Mouse (Mus musculus): ENCODE measurements at regions not wholly inside any gene's neighbourhood (a gene's known extent, or its start where the extent isn't known, plus 50 kb on each side); places are given as distances from the start of the nearest gene placed in this dataset.

DNA sequence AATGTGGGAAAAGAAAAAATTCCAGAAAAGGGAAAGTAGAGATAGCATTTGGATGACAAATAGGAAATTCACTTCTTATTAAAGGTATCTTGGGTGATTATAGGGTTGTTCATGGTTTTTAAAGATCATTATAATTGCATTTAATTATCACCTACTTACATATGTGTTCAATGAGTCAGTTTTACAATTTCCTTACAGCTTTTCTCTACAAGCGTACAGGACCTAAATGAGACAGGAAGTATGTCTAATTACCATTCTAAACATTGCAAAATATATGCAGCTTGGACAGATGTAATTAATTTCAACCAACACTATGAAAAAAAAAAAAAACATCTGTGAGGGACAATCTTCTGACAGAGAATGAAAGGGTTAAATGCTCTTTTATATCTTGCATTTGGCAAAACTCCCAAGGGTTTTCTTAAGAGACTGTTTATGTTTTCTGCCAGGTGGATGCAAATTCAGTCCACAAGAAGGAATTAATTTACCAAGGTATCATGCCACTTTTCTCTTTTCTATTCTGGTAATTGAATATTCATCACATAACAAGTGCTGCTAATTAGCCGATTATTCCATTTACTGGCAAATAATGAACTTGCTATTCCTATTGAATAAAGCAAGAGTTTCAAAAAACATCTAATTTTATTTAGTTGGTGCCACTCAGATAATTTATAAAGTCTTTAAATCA lies 531.5 kb upstream of the Gje1 start:
- WGBS, result 57% methylated on average over 2 of the region's 2 CpGs
- no peak for ATAC-seq (ENCODE audit: insufficient number of reproducible peaks, low FRiP score, low TSS enrichment, low read depth)

DNA sequence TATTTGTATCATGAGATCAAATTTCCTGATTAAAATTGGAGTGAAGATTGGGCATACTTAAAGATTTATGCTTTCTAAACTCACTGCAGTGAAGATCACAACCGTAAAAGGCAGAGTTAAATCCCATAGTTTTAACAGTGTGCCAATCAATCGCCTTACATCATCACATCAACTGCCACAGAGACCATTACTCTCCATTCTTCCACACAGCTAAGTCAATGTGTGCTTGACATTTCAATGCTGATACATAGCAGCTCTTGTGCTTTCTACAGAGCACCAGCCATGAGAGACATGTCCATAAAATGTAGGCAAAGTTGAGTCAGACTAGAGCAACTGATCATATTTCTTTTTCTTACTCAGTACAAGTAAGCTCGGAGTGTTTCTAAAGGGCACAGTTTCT lies 530.9 kb upstream of the Gje1 start:
- no peak overlapping the region for H3K9ac ChIP-seq
- no peaks in the 10 kb centered on the region for H3K9me3 ChIP-seq (replicated peaks)
- H3K4me3 ChIP-seq (replicated peaks), result no peak overlapping the region
- H3K4me1 ChIP-seq, result no peaks in the 10 kb centered on the region
- H3K27me3 ChIP-seq, result no peaks in the 10 kb centered on the region
- H3K27ac ChIP-seq (replicated peaks), result no peak overlapping the region
- no peak overlapping the region for H3K4me2 ChIP-seq (replicated peaks)
- H3K36me3 ChIP-seq, result no peaks in the 10 kb centered on the region
- no peak for ATAC-seq (ENCODE audit: insufficient number of reproducible peaks, low FRiP score, low TSS enrichment, low read depth)
- 90% methylated on average over 3 of the region's 3 CpGs for WGBS

More for the DNA sequence above, 531.5 kb upstream of the Gje1 start:
- H3K4me2 ChIP-seq (replicated peaks), result no peak overlapping the region
- H3K9me3 ChIP-seq (replicated peaks), result no peaks in the 10 kb centered on the region
- H3K27ac ChIP-seq (replicated peaks), result no peak overlapping the region
- no peaks in the 10 kb centered on the region for H3K4me1 ChIP-seq
- H3K9ac ChIP-seq, result no peak overlapping the region
- no peak overlapping the region for H3K4me3 ChIP-seq (replicated peaks)
- no peaks in the 10 kb centered on the region for H3K36me3 ChIP-seq
- H3K27me3 ChIP-seq, result no peaks in the 10 kb centered on the region

DNA sequence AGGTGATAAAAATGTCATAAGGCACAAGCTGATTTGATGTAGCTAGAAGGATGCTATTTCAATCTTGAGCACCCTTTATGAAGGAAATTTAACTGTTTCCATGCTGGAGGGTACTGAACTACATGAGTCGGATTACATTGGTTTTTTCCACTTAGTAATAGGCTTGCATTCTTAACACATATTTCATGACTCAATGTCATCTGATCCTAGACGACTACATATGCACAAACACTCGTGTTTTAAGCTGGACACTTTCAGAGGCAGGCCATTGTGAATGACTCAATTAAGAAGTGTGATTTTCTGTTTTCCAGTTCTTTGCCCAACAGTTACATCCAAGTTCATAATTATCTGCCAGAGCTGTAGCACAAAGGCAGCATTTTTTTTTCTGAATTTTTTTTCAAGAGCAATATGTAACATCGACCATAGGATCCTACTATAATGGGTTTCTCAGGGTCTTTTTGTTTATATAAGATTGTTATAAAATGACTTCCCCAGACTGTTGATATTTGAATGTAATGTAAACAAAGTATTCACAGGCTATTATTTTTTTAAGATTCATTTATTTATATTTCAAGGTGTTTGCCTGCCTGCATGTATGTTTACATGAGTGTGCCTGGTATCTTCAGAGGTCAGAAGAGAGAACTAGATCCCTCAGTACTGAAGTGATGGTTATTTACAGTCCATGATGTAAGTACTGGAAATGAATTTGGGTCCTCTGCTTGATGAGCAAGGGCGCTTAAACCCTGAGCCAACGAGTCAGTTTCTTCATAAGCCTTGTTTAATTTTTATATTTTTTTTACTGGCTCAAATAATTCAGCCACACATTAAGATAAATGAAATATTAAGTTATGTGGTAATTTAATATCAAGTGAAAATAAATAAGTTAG lies 526.6 kb upstream of the Gje1 start:
- Histone ChIP-seq H3K36me3 (no peaks in the 10 kb centered on the region), H3K4me2 (replicated peaks) (no peak overlapping the region), H3K27ac (replicated peaks) (no peak overlapping the region), H3K27me3 (no peaks in the 10 kb centered on the region), H3K9me3 (replicated peaks) (no peaks in the 10 kb centered on the region), H3K9ac (no peak overlapping the region), H3K4me1 (no peaks in the 10 kb centered on the region), H3K4me3 (replicated peaks) (no peak overlapping the region)
- 65% methylated on average over 6 of the region's 6 CpGs for WGBS
- no peak for ATAC-seq (ENCODE audit: insufficient number of reproducible peaks, low FRiP score, low TSS enrichment, low read depth)

- WGBS, result 39% methylated on average over 2 of the region's 2 CpGs
- ATAC-seq (ENCODE audit: insufficient number of reproducible peaks, low FRiP score, low TSS enrichment, low read depth), result no peak
- H3K36me3 ChIP-seq, result no peaks in the 10 kb centered on the region
These were observed 525.4 kb upstream of the Gje1 start for GRCm38 (mm10) chr10:15243460-15243859.

GRCm38 (mm10) chr10:15218883-15219282 lies 500.9 kb upstream of the Gje1 start:
- H3K4me2 ChIP-seq (replicated peaks), result no peak overlapping the region
- H3K4me1 ChIP-seq, result no peaks in the 10 kb centered on the region
- 72% methylated on average over 3 of the region's 3 CpGs for WGBS
- no peak overlapping the region for H3K9ac ChIP-seq
- H3K27ac ChIP-seq (replicated peaks), result no peak overlapping the region
- H3K36me3 ChIP-seq, result no peaks in the 10 kb centered on the region
- H3K27me3 ChIP-seq, result no peaks in the 10 kb centered on the region
- no peak overlapping the region for H3K4me3 ChIP-seq (replicated peaks)
- no peak for ATAC-seq (ENCODE audit: insufficient number of reproducible peaks, low FRiP score, low TSS enrichment, low read depth)
- no peaks in the 10 kb centered on the region for H3K9me3 ChIP-seq (replicated peaks)

More at GRCm38 (mm10) chr10:15243460-15243859, 525.4 kb upstream of the Gje1 start:
- H3K9ac ChIP-seq, result no peak overlapping the region
- H3K4me1 ChIP-seq, result no peaks in the 10 kb centered on the region
- no peak overlapping the region for H3K4me2 ChIP-seq (replicated peaks)
- no peaks in the 10 kb centered on the region for H3K27me3 ChIP-seq
- no peak overlapping the region for H3K27ac ChIP-seq (replicated peaks)
- no peak overlapping the region for H3K4me3 ChIP-seq (replicated peaks)
- no peaks in the 10 kb centered on the region for H3K9me3 ChIP-seq (replicated peaks)

DNA sequence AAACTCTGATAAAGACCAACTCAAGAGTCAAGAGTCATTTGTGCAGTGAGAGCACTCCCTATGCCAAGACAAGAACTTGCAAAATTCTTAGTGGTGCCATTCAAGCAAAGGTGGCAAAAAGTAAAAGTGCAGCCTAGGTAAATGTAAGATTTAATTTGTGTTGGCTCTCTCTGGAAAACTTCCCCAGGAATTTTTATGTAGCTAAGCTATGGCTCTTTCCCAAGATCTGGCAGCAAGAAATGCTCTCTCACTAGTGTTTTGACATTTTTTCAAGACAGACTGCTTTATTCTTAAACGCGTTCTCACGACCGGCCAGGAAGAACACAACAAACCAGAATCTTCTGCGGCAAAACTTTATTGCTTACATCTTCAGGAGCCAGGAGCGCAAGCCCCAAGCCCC lies 461.6 kb upstream of the Gje1 start:
- Histone ChIP-seq H3K36me3 (no peaks in the 10 kb centered on the region), H3K4me1 (no peaks in the 10 kb centered on the region), H3K27ac (replicated peaks) (no peak overlapping the region), H3K4me3 (replicated peaks) (no peak overlapping the region), H3K27me3 (no peaks in the 10 kb centered on the region), H3K9me3 (replicated peaks) (no peaks in the 10 kb centered on the region), H3K4me2 (replicated peaks) (no peak overlapping the region), H3K9ac (no peak overlapping the region)
- 87% methylated on average over 6 of the region's 6 CpGs for WGBS
- ATAC-seq (ENCODE audit: insufficient number of reproducible peaks, low FRiP score, low TSS enrichment, low read depth), result no peak

DNA sequence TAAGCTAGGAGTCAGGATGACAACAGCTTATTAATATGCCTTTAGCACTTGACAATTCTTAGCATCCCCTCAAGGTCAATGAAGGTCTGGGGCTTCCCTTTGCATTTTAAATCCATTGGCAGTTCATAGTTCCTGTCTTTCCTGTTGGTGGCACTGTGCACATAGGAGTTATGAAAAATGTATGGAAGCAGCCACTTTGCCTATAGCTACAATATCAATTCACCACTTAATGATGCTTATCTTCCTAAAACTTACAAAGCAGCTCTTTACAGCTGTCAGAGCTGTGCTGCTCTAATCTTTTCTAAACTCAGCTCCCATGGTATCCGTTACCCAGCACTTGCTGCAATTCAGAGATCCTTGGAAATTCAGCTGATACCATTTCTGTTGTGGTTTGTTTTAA lies 456.4 kb upstream of the Gje1 start:
- no peak overlapping the region for H3K9ac ChIP-seq
- H3K27me3 ChIP-seq, result no peaks in the 10 kb centered on the region
- H3K4me1 ChIP-seq, result no peaks in the 10 kb centered on the region
- no peaks in the 10 kb centered on the region for H3K36me3 ChIP-seq
- no peak for ATAC-seq (ENCODE audit: insufficient number of reproducible peaks, low FRiP score, low TSS enrichment, low read depth)
- no peak overlapping the region for H3K27ac ChIP-seq (replicated peaks)
- H3K9me3 ChIP-seq (replicated peaks), result no peaks in the 10 kb centered on the region
- 35% methylated on average over 1 of the region's 1 CpGs for WGBS
- H3K4me3 ChIP-seq (replicated peaks), result no peak overlapping the region
- no peak overlapping the region for H3K4me2 ChIP-seq (replicated peaks)

DNA sequence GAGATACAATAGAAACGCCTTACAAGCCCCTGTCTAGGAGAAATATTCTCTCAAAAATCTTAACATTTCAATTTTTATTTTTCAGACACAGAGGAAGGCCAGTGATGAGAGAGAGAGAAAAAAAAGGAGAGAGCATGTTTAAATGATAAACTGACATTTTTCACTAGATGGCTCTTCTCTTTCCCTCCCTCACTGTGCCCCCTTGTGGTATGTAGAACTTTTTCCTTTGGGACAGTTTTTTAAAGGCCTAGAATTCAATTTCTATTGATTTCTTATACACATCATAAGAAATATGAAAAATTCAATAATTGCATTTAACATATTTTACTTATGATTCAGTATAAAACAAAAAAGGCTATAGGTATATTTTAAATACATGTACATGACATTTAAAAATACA lies 454.5 kb upstream of the Gje1 start:
- Histone ChIP-seq H3K9me3 (replicated peaks) (no peaks in the 10 kb centered on the region), H3K27me3 (no peaks in the 10 kb centered on the region), H3K4me3 (replicated peaks) (no peak overlapping the region), H3K4me1 (no peaks in the 10 kb centered on the region), H3K36me3 (no peaks in the 10 kb centered on the region), H3K27ac (replicated peaks) (no peak overlapping the region), H3K9ac (no peak overlapping the region), H3K4me2 (replicated peaks) (no peak overlapping the region)
- ATAC-seq (ENCODE audit: insufficient number of reproducible peaks, low FRiP score, low TSS enrichment, low read depth), result no peak
- WGBS, result 64% methylated on average over 1 of the region's 1 CpGs

- Histone ChIP-seq H3K9me3 (replicated peaks) (no peaks in the 10 kb centered on the region), H3K4me2 (replicated peaks) (no peak overlapping the region), H3K27me3 (no peaks in the 10 kb centered on the region), H3K27ac (replicated peaks) (no peak overlapping the region), H3K4me3 (replicated peaks) (no peak overlapping the region), H3K36me3 (no peaks in the 10 kb centered on the region), H3K9ac (no peak overlapping the region), H3K4me1 (no peaks in the 10 kb centered on the region)
- ATAC-seq (ENCODE audit: insufficient number of reproducible peaks, low FRiP score, low TSS enrichment, low read depth), result no peak
- 66% methylated on average over 2 of the region's 2 CpGs for WGBS
These were observed 422.7 kb upstream of the Gje1 start for GRCm38 (mm10) chr10:15140703-15141102.
